Mouse (Mus musculus) thymus, adult 18-20 months (tissue): Measurements from ENCODE around the gene Gclc.
A peak's percentile ranks its signal among the peaks of the same experiment; 100 is the strongest.

Source experiments
- DNase-seq, 2 experiments: peaks; one replicate each; pipeline ENCODE4 v3.0.0; 2022; ENCODE audit warnings: mixed read lengths in 2 of 2

The Gclc gene

DNA sequence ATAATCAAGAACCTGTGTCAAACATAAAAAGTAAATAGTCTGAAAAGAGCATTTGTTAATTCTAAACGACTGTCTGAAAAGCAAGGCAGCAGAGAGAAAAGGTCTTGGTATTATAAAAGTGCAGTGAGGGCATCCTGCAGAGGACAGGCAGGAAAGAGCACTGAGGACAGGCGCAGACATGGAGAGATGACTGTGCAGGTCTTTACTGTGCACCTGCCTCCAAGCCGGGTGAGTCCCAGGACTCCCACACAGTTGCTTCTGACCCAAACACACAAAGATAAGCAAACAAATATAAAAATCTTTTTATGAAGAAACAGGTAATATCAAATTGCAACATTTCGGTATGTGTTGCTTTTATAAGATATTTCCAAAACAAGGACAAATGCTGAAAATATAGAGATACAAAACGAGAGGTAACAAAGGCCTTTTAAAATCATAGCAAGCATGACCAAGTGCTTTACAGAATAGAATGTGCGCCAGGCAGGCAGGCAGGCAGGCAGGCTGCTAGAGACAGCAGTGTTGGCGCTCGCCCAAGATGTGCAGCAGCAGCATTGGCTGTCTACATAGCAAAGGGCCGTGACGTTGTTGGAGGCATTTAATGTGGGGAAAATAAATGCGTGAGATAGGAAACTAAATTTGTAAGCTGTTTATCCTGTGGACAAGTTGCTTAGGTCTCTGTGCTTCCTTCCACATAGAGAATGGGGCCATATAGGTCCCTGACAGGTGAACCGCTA is 35.4 kb downstream of the Gclc start:
- DNase-seq: no peak

DNA sequence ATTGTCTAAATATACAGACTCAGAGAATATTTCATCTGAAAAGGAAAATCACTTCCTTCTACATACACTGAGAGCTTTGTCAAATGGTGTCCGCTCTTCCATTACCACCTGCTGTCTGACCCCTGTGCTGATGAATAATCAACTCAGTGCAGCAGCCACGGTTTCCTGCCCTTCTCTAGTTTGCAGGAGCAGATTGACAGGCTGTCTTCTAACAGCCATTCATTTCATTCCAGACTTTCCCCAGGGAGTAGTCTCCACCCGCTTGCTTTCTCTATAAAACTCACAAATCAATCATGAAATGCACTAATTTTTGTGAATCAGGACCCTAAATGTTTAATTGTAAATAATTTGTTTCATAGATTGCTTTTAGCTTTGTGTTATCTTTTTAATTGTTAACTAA is 39.5 kb downstream of the Gclc start:
- no peak for DNase-seq

- DNase-seq: no peak
Measured at GRCm38 (mm10) chr9:77802461-77802860, 48.1 kb downstream of the Gclc start.

GRCm38 (mm10) chr9:77806426-77806825 is 52.1 kb downstream of the Gclc start:
- DNase-seq: no peak

- DNase-seq: peak; percentile 25 to 54
Measured at GRCm38 (mm10) chr9:77806842-77807668, 52.7 kb downstream of the Gclc start.

DNA sequence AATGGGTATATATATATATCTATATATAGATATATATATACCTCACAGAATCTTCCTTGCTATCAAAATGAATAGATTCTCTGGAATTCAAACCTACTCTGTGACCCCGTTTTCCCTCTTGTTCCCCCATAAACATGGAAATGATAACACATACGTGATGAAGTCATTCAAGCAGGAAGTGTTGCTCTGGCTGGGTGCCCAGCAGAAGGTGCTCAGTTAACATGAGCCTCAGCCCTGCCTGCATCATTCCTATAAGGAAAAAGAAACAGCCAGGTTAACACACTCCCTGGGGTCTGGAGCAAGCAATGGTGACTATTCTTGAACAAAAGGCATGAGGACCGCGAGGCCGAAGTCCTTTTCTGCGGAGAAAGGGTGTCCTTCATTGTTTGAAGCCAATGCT is 54.1 kb downstream of the Gclc start:
- no peak for DNase-seq

DNA sequence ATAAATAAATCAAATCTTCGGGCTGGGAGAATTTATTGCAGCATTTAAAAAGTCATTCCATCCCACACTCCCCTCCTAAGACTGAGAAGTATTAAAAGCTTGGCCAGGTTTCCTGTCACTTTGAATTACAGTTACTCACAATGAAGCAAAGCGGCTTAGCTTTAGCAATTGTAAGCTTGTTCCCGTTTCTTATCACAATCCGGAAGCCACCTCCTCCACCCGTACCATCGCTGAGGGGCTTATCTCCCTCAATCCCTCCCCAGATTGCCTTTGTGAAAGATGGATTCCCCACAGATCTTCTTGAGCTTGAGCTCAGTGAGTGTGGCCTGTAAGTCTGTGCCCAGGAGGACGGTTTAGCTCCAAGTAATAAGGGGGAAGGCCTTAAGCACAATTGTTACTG is 64.5 kb downstream of the Gclc start:
- no peak for DNase-seq

DNA sequence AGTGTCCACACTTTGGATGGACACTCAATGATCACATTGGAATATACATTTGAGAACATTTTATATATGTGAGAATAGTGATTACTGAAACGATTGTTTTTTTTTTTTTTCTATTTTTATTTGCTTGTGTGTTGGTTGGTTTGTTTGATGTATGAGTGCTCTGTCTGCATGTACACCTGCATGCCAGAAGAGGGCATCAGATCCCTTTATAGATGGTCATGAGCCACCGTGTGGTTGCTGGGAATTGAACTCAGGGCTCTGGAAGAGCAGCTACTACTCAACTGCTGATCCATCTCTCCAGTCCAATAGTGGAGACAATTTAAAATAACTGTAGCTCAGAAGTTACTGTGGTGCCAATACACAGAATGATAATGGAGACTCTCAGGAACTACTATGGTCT is 65.0 kb downstream of the Gclc start:
- DNase-seq: no peak

- DNase-seq: no peak
Measured at GRCm38 (mm10) chr9:77820836-77821235, 66.5 kb downstream of the Gclc start.

DNA sequence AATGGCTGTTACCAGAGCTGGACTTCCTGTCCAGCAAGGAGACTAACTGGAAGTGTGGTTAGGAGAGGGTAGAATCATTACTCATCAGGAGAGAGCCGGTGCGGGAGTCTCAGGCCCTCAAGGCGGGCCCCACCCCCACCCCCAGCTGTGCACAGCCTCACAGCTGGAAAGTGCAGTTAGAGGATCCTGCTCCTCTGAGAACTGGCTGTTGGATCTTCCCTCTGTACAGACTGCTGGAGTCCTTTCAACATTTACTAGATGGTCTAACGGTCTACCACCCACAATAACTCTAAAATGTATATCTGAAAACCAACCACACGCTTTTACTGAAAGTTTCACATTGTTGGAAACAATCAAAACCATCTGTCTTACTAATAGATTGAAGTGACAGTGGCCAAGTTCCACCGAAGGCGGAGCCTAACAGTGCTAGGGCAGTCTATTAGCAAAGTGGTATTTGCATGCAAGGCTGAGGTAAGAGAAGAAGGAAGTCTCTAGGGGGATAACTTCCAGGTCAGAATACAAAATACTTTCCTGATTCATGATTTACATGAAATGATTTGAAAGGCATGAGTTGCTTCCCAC is 71.1 kb downstream of the Gclc start:
- no peak for DNase-seq

DNA sequence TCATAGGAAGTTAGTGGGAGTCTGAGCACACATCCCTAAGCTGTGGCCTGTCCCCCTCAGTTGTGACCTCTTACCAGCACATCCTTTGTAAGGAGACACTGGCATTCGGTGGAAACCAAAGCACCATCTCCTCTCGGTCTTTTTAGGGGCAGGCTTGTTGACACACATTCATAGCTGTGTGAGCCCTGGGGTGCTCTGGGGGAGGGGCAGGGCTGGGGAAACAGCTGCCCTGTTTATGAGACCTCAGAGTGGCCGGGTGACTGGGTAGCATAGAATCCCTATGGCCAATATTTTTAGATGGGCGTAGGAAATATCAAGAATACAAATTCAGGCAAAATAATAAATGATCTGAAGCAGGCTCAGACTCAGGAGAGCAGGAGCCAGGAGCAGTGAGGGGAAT is 71.9 kb downstream of the Gclc start:
- DNase-seq: no peak

- DNase-seq: no peak
Measured at GRCm38 (mm10) chr9:77828531-77828965, 74.2 kb downstream of the Gclc start.

DNA sequence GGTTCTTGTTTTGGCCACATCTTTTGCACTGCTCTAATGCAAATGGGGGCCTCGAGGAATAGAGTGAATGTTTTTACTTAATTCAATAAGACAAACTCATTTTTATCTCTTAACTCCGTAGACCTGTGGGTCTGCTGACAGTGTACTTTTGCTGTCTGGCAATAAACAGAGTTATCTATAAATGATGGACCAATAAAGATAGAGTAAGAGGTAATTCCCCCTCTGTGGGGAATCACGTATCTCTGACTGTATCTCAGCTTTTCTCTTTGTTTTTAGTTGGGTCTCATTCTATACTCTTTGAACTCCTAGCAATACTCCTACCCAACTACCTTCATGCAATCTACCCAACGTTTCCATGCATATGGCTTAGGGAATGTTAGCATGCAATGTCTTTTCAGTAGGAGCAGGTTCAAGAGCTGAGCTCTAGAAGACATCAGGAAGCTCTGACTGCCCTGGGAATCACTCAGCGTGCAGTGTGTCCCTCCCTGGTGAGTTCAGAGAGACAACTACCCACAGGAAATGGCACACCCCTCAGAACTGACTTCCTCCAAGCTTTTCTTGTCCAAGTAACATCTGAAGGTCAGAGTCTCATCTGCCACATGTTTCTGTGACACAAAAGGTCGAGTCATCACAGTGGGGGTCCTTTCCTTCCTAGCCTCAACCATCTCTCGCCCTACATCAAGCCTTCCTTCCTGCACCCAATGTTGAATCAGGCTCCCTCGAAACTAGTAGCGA is 80.1 kb downstream of the Gclc start:
- DNase-seq: no peak

- DNase-seq: no peak
Measured at GRCm38 (mm10) chr9:77835122-77835521, 80.8 kb downstream of the Gclc start.

- no peak for DNase-seq
Measured at GRCm38 (mm10) chr9:77835756-77836155, 81.4 kb downstream of the Gclc start.

- no peak for DNase-seq
Measured at GRCm38 (mm10) chr9:77838586-77838985, 84.3 kb downstream of the Gclc start.
